Mouse (Mus musculus) spleen, adult 18-20 months (tissue): ENCODE data around the gene Rnf212.
"Not testable (repeated sequence)": the region's sequence is repeated elsewhere in the genome, so short reads cannot be mapped to it uniquely, and the experiment has no call there.

Source experiments
- DNase-seq, 2 experiments: peaks; one replicate each; pipeline ENCODE4 v3.0.0; 2022; ENCODE audit warnings: mixed read lengths in 2 of 2

Gene Rnf212

GRCm38 (mm10) chr5:108774630-108775306 is at the start of gene Rnf212:
TSS of gene Rnf212 (minus strand) at chr5:108774982.
- no peak for DNase-seq

DNA sequence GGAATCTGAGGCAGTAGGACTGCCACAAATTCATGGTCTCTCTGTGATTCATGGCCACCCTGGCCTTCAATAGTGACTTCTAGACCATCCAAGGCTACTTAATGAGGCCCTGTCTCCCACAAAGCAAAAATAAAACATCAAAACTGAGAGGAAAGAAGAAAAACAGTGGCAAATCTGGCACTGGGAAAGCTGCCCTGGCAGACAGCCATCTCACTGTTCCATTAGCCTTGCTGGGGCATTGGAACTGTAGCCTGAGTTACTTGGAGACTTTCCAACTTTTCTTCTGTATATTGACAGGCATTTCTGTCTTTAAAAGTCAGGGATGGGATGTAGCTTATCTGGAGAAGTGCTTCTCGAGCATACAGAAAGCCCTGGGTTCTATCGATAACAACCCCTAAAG is 48.5 kb upstream of the Rnf212 start:
- no peak for DNase-seq

- DNase-seq, result not testable (repeated sequence)
These were observed 34.0 kb upstream of the Rnf212 start, which contains the start of gene Vmn2r8 for GRCm38 (mm10) chr5:108808750-108809149. TSS of gene Vmn2r8 (minus strand) at chr5:108808850.

DNA sequence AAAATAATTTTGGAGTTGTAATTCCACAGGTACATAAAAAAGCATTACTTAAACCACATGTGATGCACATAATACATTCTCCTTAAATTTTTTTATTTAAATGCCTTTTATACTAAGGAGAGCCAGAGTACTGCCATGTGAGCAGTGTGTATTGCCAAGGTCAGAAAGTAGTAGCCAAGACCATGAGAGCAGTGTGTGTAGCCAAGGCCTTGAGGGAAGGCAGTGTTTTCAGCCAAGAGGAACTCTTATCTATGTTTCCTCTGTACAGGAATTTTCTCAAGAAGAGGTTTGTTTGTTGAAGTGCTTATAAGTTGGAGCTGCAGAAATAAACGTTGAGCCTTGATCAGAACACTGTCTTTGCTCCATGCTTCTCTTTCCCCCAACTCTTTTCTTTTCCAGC is 28.9 kb upstream of the Rnf212 start:
- no peak for DNase-seq

DNA sequence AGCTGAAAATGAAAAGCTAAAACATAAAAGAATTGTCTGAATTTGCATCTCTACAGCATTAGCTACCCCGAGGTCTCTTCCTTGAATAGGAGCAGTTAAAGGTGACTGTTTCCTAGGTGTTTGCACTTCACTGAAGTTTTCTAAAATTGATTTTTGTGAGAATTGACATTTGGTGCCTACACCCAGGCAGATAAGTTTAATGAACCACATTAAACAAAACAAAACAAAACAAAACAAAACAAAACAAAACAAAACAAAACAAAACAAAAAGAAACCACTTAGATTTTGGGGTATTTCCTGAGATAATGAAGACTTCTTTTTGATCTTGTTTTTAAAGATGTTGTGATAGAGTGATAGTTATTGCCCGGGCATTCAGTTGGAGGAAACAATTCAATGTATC is 20.5 kb upstream of the Rnf212 start, which contains the start of gene Tmed11:
Tmed11 (minus strand) TSS at position 101 of the 400 bp plus-strand sequence.
- not testable (repeated sequence) for DNase-seq

GRCm38 (mm10) chr5:108790385-108790784 is 15.6 kb upstream of the Rnf212 start:
- not testable (repeated sequence) for DNase-seq

DNA sequence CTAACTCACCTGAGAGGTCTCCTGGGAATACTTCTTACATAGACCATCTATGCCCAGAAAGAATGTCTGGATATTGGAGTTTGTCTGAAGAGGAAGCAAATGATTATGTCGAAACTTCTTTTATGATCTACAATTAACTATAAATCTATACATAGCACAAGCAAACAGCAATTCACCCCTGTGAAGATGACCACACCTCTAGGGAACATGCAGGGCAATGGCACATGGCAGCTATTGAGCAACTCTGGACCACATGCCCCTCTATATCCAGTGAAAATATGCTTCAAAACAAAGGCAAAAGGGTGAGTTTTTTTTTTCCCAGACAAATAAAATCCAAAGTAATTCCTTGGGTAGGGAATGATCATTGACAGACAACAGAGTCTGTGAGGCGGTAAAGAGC is 14.8 kb downstream of the Rnf212 start:
- no peak for DNase-seq

- DNase-seq, result no peak
These were observed 16.4 kb downstream of the Rnf212 start for GRCm38 (mm10) chr5:108758396-108758795.

GRCm38 (mm10) chr5:108751258-108751657 is 23.5 kb downstream of the Rnf212 start:
- DNase-seq, result not testable (repeated sequence)

GRCm38 (mm10) chr5:108750328-108751210 is 24.2 kb downstream of the Rnf212 start:
- no peak for DNase-seq

GRCm38 (mm10) chr5:108744629-108745028 is 30.2 kb downstream of the Rnf212 start:
- DNase-seq, result no peak

DNA sequence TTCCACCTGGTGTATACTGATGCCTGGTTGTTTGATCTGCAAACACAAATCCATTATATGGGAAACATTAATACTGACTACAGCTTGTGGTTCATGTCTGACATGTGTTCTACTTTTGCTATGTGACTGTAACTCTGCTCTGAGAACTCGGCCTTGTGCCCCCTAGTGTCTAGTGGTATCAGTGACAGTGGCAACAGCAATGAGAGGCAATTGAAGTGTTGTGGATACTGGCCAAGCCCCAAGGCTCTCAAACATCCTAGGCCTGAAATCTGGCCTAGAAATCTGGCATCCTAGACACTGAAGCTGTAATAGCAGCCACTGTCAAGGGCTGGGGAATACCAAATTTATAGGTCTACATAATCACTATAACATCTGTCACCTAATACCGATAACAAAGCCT is 30.9 kb downstream of the Rnf212 start:
- DNase-seq, result no peak

DNA sequence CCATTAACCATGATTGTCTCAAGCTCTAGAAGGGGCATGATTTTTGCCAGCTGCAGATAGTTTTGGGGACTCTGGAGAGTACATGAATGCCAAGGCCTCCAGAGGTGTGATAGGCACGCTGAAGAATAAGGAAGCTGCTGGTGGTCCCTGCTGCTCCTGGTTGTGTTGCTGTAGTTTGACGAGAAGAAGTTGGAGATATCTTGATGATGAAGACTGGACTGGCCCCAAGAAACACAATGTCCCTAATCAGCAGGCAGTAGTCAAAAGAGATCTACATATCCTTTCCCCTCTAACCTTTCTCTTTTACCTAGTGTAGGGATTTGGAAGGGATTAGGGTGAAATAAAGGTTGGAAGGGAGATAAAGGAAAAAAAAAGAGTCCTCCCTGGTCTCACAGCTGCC is 32.2 kb downstream of the Rnf212 start:
- DNase-seq, result no peak

DNA sequence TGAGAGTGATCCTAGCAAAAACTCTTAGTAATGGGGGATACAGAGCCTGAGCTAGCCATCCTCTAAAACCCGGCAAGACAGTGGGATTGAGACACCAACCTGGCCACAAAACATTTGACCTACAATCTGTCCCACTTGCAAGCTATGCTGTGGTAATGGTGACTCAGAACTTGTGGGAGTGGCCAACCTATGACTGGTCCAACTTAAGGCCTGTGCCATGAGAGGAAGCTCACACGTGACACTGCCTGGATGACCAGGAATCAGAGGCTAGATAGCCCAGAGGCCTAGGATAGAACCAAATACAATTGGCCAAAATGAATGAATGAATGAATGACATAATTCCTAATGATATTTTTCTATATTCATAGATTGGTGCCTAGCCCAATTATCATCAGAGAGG is 32.9 kb downstream of the Rnf212 start:
- DNase-seq, result no peak

- DNase-seq, result no peak
These were observed 47.4 kb downstream of the Rnf212 start for GRCm38 (mm10) chr5:108727425-108727824.

DNA sequence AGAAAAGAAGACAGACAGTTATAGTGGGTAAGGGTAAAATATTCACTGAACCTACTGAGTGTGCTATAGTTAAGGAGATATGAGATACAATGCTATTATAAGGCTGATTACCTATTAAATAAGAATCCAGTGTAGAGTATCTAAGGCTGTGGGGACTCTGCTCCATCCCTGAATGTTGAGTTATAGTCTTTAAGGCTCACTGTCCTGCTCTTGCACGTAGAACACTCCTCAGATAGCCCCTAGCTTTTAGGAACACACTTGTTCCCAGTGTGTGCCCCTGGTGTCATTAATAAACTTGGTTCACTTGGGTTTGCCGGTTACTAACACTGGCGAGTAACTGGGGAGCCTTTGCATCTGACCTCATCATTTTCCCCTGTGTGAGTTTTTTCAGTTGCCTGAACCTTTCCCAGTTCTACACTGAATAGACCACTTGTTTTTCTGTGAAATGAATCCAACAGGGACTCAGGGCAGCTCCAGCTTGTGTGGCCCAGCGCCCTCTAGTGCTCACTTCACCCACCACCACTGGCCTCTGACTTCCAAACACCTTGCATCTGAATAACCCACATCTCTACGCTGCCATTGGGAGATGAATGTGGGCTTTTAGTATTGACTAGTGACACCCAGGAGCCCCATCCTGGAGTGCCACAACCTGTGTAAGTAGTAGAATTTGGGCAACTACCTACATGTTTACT is 48.1 kb downstream of the Rnf212 start:
- peak in 1 of 2 experiments; percentile 48 for DNase-seq

DNA sequence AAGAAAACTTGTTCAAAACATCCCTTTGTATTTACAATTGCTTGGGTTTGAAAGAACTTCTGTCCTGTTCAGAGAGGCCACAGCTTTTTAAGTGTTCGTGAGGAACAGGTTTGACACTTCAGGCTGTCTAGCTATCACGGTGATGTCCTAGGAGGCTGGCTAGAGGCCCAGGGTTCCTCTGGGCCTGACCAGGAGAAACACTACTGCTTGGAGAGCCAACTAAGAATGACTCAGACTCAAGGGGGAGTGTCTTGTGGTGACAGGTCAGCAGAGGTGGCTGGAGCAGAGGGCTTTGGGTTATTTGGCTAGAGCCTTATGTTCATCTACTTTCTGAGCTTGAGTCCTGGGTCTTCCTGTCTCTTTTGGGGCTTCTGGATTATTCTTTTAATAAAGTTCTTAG is 50.8 kb downstream of the Rnf212 start:
- no peak for DNase-seq

- DNase-seq, result no peak
These were observed 55.0 kb downstream of the Rnf212 start for GRCm38 (mm10) chr5:108719761-108720160.

DNA sequence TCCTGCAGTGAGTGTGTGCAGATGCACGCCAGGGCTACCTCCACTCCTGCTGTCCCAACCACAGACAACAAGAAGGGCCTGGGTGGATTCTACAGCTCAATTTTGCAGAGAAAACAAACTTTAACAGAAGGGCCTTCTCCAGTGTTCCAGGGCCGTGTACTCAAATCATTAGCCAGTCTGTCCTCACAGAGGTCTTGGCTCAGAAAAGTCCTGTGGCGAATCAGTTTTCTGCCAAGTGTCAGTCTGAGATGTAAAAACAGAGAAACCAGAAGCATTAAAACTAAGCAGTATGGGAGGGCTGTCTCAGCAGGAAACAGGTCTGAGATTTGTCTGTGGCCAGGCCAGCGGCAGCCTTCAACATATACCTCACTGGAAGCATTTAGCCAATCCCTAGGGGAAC is 56.7 kb downstream of the Rnf212 start:
- DNase-seq, result no peak

DNA sequence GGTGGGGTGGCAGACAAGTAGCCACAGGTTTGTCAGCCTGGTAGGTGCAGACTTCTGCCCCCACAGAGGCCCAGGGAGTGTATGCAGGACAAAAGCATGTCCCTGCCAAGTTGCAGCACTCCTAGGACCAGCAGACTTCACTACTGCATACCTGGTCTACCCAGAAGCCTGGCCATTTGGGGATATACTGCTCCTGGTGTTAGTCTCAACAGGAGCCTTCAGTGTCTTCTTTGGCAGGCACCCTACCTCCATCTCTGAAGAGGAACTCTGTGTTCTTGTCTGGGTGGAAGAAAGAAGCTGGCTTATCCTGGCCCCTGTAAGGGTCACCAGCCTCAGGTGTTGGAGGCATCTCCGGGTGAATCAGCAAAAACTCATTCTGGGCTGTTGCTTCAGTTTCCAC is 58.8 kb downstream of the Rnf212 start:
- DNase-seq, result no peak

DNA sequence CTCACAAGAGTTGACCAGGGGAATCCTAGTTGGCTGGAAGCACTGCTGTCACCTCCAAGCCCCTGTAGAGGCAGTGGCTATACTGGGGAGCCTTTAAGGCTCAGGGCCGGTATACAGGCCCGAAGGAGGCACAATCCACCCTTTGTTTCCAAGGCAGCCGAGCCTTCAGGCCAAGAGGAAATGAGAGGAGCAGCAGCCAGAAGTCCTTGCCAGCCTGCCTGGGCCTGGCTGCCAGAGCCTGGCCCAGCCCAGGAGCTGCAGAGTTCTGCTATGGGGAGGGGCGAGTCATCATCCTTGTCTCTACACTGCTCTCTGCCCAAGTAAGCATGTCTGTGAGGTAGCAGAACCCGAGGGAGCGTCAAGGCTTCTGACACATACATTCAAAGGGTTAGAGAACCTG is 60.6 kb downstream of the Rnf212 start:
- no peak for DNase-seq

DNA sequence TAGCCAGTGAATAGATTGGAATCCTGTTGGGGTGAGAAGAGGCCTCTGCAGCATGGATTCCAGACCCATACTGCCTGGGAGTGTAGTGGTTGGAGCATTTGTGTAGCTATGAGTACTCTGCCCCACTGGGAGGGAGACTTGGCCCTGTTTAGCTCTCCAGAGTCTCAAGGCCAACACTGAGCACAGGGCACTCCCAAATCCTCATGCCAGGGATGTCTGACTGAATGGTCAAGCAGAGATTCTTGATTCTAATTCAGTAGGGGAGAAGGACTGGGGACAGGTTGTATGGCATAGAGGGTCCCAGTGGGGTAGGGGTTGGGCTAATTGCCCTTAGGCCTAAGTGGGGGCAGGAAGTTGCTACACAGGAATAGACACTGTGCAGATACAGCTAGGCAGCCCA is 61.1 kb downstream of the Rnf212 start:
- no peak for DNase-seq

DNA sequence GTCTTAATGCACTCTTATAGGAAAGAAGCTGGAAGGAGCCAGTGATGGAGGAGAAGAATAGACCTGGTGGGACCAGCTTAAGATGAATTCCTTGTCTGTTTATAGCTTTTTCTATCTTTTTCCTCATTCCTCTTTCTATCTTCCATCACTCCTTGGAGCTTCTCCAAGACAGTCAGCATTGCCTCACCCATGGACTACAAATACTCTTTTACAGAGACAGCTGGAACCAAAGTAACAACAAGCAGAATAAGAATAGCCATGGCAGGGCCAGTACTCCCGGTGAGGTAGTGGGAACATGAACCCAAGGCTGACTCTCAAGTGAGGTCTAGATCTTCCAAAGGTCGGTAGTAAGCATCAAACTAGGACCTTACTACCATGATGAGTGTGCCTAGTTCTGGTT is 61.7 kb downstream of the Rnf212 start:
- DNase-seq, result no peak
